Mouse (Mus musculus) ES-E14 (cell line): Measurements from ENCODE around the gene Eif4e3. TPM values are rescaled to one million over a fixed set of nuclear protein-coding genes. Genes with fewer than 3 reads are reported as not detected.

ENCODE experiments used
- DNase-seq: peaks from one replicate; pipeline ENCODE4 v3.0.0-alpha.2; 2013; ENCODE audit warnings: low read depth, low spot score
- H3K27ac ChIP-seq: 2 replicates; pipeline ENCODE4 v1.5.1; 2012; ENCODE audit warnings: low read depth, mild to moderate bottlenecking, low read length, moderate library complexity, mixed read lengths; ENCODE audit not compliant: poor library complexity, insufficient read depth, severe bottlenecking
- H3K36me3 ChIP-seq: 2 replicates; pipeline ENCODE4 v1.6.1; 2012; ENCODE audit warnings: mild to moderate bottlenecking, low read length, moderate library complexity, mixed read lengths; ENCODE audit not compliant: control insufficient read depth, poor library complexity, insufficient read depth, severe bottlenecking
- H3K4me1 ChIP-seq, 2 experiments: fragments of 150-350 bp in 1 of 2; sonication (generic) in 1 of 2; 2 replicates each; pipeline ENCODE4 v1.6.1; 2012; ENCODE audit warnings: low read length in 2 of 2, mild to moderate bottlenecking in 1 of 2, mixed read lengths in 1 of 2; ENCODE audit not compliant: control insufficient read depth in 2 of 2, insufficient read depth in 2 of 2, poor library complexity in 1 of 2
- H3K4me3 ChIP-seq, 2 experiments: fragments of 150-350 bp in 1 of 2; sonication (generic) in 1 of 2; 2 replicates each; pipeline ENCODE4 v1.5.1; 2012; ENCODE audit warnings: low read length in 2 of 2, low read depth in 1 of 2, mild to moderate bottlenecking in 1 of 2, mixed read lengths in 1 of 2; ENCODE audit not compliant: insufficient read depth in 1 of 2, poor library complexity in 1 of 2, severe bottlenecking in 1 of 2
- H3K9ac ChIP-seq: 2 replicates; pipeline ENCODE4 v1.6.1; 2012; ENCODE audit warnings: low read depth, mild to moderate bottlenecking, low read length, mixed read lengths; ENCODE audit not compliant: poor library complexity, insufficient read depth, severe bottlenecking
- H3K9me3 ChIP-seq: fragments of 150-350 bp; sonication (generic); 2 replicates; pipeline ENCODE4 v1.6.1; 2012; ENCODE audit warnings: low read depth, mild to moderate bottlenecking, low read length; ENCODE audit not compliant: control insufficient read depth, insufficient read depth
- CHD2 ChIP-seq: IDR thresholded peaks from 2 replicates; pipeline ENCODE4 v1.6.1; 2014; ENCODE audit warnings: mild to moderate bottlenecking, low read depth, low read length, inconsistent platforms
- HCFC1 ChIP-seq: IDR thresholded peaks from 2 replicates; pipeline ENCODE4 v1.6.1; 2012; ENCODE audit warnings: low read length, inconsistent platforms, borderline replicate concordance; ENCODE audit not compliant: insufficient read depth
- MAFK ChIP-seq: IDR thresholded peaks from 2 replicates; pipeline ENCODE4 v1.6.1; 2014; ENCODE audit warnings: mild to moderate bottlenecking, low read depth, low read length, inconsistent platforms; ENCODE audit not compliant: insufficient read depth
- ZC3H11A ChIP-seq: IDR thresholded peaks from 2 replicates; pipeline ENCODE4 v1.6.1; 2012; ENCODE audit warnings: low read depth, mild to moderate bottlenecking, inconsistent platforms, low read length, borderline replicate concordance
- ZNF384 ChIP-seq: IDR thresholded peaks from 2 replicates; pipeline ENCODE4 v1.6.1; 2012; ENCODE audit warnings: low read depth, low read length, inconsistent platforms
- in situ Hi-C, 2 experiments: fragments of 600-800 bp; cut with MboI; formaldehyde crosslinking; loops; one replicate each; pipeline ENCODE4 v1.15.1; 2025; ENCODE audit warnings: low sequenced_read_pairs in 2 of 2, inconsistent platforms in 1 of 2; ENCODE audit not compliant: unreplicated experiment in 2 of 2
- total RNA-seq: library from RNA; depleted of rRNA; stranded (reverse); fragments of 300-350 nt; gene quantifications from 2 replicates; pipeline ENCODE4 v1.2.3, GENCODE M21; 2012

Gene Eif4e3
- total RNA-seq, 1 experiment: 1.4 TPM

- Histone ChIP-seq H3K4me3 (0 out of 4 replicates have a peak overlapping the region, but pooled peaks of 1 of the 2 experiments have one; percentile 10), H3K4me1 (no peaks in the 10 kb centered on the region), H3K9ac (no peak overlapping the region), H3K36me3 (no peaks in the 10 kb centered on the region), H3K9me3 (no peaks in the 10 kb centered on the region), H3K27ac (no peak overlapping the region)
- TF ChIP-seq HCFC1 (no peak), ZC3H11A (no peak), MAFK (no peak), ZNF384 (no peak), CHD2 (no peak)
- DNase-seq: no peak
- in situ Hi-C loops: no loop called here
Measured at GRCm38 (mm10) chr6:99678108-99678507, 11.5 kb upstream of the Eif4e3 start.

DNA sequence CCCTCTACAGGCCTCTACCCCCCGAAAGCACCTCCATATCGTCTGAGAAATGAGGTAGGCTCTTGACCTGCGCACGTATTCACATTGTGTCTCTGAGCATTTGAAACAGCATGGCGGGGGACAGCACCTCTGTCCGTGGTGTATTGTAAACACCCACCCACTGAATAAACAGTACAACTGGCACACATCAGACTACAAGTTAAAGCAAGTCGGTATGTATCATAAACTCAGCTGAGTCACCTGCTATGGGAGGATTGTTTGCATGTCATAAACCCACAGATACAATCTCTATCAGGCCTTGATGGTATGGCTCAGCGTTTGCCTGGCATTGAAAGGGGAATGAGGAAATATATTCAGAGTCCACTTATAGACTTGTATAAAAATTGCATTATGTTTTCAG is 10.8 kb upstream of the Eif4e3 start:
- no peak for TF ChIP-seq MAFK
- TF ChIP-seq ZC3H11A: no peak
- no peak for TF ChIP-seq HCFC1
- TF ChIP-seq CHD2: no peak
- H3K36me3 ChIP-seq: no peaks in the 10 kb centered on the region
- H3K4me3 ChIP-seq: no peak overlapping the region
- H3K9ac ChIP-seq: no peak overlapping the region
- no peak overlapping the region for H3K27ac ChIP-seq
- no peak for DNase-seq
- in situ Hi-C loops: no loop called here
- H3K4me1 ChIP-seq: no peaks in the 10 kb centered on the region
- H3K9me3 ChIP-seq: no peaks in the 10 kb centered on the region

- H3K9ac ChIP-seq: no peak overlapping the region
- TF ChIP-seq MAFK (no peak), CHD2 (no peak), ZC3H11A (no peak), ZNF384 (no peak), HCFC1 (no peak)
- H3K36me3 ChIP-seq: no peaks in the 10 kb centered on the region
- no peaks in the 10 kb centered on the region for H3K4me1 ChIP-seq
- no peak for DNase-seq
- no peak overlapping the region for H3K4me3 ChIP-seq
- H3K9me3 ChIP-seq: no peaks in the 10 kb centered on the region
- in situ Hi-C loops: no loop called here
- no peak overlapping the region for H3K27ac ChIP-seq
Measured at GRCm38 (mm10) chr6:99674482-99674881, 7.9 kb upstream of the Eif4e3 start.

- Histone ChIP-seq H3K4me1 (no peaks in the 10 kb centered on the region), H3K9ac (no peak overlapping the region), H3K27ac (no peak overlapping the region), H3K9me3 (no peaks in the 10 kb centered on the region), H3K4me3 (no peak overlapping the region), H3K36me3 (no peaks in the 10 kb centered on the region)
- TF ChIP-seq HCFC1: no peak
- no peak for TF ChIP-seq ZNF384
- no peak for TF ChIP-seq CHD2
- TF ChIP-seq MAFK: no peak
- no peak for TF ChIP-seq ZC3H11A
- DNase-seq: no peak
- in situ Hi-C loops: no loop called here
Measured at GRCm38 (mm10) chr6:99671768-99672167, 5.2 kb upstream of the Eif4e3 start.

DNA sequence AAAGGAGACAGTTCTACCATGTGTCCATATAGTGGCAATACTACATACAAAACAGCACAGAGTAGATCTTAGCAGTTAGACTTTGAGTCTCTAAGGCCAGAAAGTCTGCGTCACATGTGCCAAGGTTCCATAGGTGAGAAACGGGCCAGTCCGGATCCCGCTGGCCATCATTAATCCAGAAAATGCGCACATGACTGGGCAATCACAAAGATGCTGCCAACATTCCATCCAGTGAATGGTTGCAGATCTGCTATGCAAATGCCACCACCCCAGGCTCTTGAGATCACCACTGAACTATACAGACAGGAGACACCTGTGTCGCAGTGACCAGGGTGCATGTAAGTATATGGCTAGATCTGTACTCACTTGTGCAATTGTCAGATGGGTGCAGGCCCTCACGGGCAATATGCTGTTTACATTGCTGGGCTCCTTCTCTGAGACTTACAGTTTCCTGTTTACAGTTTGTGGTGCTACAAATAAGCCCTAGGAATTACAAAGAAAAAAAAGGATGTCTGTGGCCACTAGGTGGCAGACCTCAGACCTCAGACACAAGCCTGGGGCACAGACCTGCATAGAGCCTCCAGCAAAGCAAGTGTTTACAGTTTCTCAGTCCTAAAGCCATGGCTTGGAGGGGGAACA is 4.0 kb upstream of the Eif4e3 start:
- peak; percentile 54 for DNase-seq
- H3K9ac ChIP-seq: no peak overlapping the region
- H3K4me1 ChIP-seq: peaks cover 0 to 2% of the 10 kb centered on the region in 2 experiments; a peak in 1 of 4 replicates
- TF ChIP-seq CHD2: no peak
- TF ChIP-seq ZC3H11A: peak; percentile 43; the same call in 1 of the 2 replicates
- in situ Hi-C loops: no loop called here
- H3K36me3 ChIP-seq: no peaks in the 10 kb centered on the region
- H3K9me3 ChIP-seq: no peaks in the 10 kb centered on the region
- no peak overlapping the region for H3K4me3 ChIP-seq
- no peak overlapping the region for H3K27ac ChIP-seq
